Mouse (Mus musculus) cerebellum, postnatal 10 days (tissue): ENCODE data around the gene Elfn1.

Experiments
- DNase-seq, 2 experiments: peaks; one replicate each; pipeline ENCODE4 v3.0.0; 2021; ENCODE audit warnings: mixed read lengths in 2 of 2

The Elfn1 gene

GRCm38 (mm10) chr5:139978525-139979276 lies 71.0 kb downstream of the Elfn1 start:
- DNase-seq = no peak

DNA sequence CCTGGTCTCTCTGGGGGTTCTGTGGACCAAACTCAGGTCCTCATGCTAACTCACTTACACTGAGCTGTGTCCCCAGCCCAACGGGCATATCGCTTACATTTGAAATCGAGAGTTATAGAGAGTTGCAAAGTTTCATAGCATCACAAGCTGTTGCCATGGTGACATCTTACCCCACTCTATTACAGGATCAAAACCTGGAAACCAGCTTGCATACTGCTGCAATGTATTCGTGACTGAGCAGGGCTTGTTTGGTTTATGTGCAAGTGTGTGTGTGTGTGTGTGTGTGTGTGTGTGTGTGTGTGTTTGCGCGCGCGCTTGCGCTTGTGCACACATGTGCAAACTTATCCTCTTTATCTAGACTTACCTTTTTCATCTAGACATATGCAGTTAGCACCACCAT lies 71.6 kb downstream of the Elfn1 start:
- DNase-seq = no peak

GRCm38 (mm10) chr5:139981976-139982375 lies 74.2 kb downstream of the Elfn1 start:
- DNase-seq = no peak

- DNase-seq = no peak
Measured at GRCm38 (mm10) chr5:139985073-139985746, 77.5 kb downstream of the Elfn1 start.

- no peak for DNase-seq
Measured at GRCm38 (mm10) chr5:139991531-139991930, 83.8 kb downstream of the Elfn1 start.

- peak; percentile 56 to 60 for DNase-seq
Measured at GRCm38 (mm10) chr5:139998321-139998720, 90.6 kb downstream of the Elfn1 start.

GRCm38 (mm10) chr5:139998916-139999315 lies 91.2 kb downstream of the Elfn1 start:
- no peak for DNase-seq

DNA sequence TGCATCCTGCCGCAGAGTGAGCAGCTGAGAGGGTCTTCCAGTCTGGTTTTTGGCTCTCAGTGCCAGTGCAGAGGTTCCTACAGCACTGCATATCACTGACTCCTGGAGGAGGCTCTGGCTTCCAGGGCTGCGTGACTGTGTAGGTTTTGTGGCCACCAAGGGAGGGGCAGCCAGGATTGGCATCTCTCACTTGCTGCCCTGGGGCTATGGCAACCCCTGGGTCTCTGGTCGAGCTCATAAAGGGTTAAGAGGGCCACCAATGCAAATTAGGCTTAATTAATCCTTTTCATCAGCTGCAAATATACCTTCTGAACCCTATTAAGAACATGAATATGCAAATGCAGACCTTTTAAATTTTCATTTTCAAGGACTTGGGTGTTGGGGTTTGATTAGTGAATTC lies 94.8 kb downstream of the Elfn1 start:
- DNase-seq = no peak

- no peak for DNase-seq
Measured at GRCm38 (mm10) chr5:140006861-140007260, 99.1 kb downstream of the Elfn1 start.

- DNase-seq = no peak
Measured at GRCm38 (mm10) chr5:140007656-140008522, 100.1 kb downstream of the Elfn1 start.

DNA sequence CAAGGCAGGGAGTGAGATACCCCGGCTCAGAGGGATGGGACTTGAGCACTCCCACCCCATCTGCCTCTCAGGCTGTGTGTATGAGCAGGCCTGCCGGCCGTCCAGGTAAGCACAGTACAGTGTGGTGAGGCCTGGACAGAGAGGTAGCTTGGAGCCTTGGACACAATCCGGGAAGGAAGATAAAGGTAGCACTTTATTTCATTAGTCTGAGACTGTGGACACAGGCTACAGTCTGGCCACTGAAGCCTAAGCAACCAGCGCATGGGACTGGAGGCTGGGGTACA lies 100.7 kb downstream of the Elfn1 start:
- no peak for DNase-seq

DNA sequence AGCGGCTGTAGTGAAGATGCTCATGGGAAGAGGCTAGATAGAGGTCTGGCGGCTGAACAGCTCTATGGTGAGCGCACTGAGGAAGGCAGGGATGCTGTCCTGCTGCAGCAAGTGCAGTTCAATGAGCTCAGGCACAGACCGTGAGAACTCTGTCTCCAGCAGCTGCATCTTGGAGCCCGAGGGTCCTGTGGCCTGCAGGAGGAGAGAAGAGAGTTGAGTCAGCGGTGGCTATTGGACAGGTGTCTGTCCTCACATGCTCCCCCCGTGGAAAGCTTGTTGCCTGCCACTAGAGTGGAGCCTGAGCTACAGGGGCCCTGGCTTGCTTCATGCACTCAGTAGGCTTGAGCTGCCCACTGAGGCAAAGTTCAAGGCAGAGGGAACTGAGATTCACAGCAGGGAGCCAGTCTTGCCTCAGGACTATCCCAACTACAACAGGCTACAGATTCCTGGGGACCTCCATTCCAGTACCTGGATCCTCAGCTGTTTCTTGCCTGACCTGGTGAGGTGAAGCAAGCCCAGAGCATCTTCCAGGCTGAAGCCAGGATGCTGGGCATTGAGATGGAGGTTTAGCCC lies 101.4 kb downstream of the Elfn1 start:
- no peak for DNase-seq

GRCm38 (mm10) chr5:140010405-140010804 lies 102.7 kb downstream of the Elfn1 start:
- DNase-seq = no peak

- DNase-seq = no peak
Measured at GRCm38 (mm10) chr5:140012286-140012967, 104.7 kb downstream of the Elfn1 start.

- no peak for DNase-seq
Measured at GRCm38 (mm10) chr5:140013652-140014051, 105.9 kb downstream of the Elfn1 start.

GRCm38 (mm10) chr5:140016896-140017295 lies 109.2 kb downstream of the Elfn1 start:
- no peak for DNase-seq

DNA sequence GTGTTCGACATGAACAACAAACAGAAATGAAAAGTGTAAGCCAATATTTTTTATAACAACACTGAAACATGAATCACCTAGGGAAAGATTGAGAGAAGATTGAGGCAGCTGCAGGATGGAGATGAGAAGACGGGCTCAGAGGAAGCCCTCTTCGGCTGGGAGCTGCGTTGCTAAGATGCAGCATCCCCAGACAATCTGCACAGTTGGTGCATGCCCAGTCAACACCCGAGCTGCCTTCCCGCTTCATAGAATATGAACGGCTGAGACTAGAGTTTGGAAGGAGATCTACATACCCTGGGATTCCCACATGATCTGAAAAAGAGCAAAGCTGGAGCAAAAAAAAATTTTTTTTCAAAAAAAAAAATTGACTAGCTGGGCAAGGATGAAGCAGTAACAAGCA lies 111.0 kb downstream of the Elfn1 start:
- DNase-seq = no peak

DNA sequence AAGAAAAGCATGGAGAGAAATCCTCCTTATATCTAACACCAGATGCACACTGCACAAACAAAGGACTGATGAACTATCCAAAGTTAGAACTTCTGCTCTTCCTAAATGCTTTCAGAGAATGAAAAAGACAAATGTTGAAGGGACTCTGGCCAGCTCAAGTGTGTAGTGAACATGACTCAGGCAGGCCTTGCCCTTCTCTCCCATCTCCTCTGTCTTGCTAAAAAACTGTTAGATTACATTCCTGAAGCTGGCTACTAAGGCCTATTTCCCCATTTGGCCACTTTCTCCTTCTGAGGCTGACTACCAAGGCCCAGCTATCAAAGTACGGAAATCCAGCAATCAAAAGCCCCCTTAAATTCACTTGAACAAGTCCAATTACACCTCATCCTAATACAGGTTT lies 111.9 kb downstream of the Elfn1 start:
- no peak for DNase-seq

GRCm38 (mm10) chr5:140021755-140022154 lies 114.0 kb downstream of the Elfn1 start:
- peak; percentile 77 to 83 for DNase-seq

- no peak for DNase-seq
Measured at GRCm38 (mm10) chr5:140022861-140023260, 115.1 kb downstream of the Elfn1 start.

DNA sequence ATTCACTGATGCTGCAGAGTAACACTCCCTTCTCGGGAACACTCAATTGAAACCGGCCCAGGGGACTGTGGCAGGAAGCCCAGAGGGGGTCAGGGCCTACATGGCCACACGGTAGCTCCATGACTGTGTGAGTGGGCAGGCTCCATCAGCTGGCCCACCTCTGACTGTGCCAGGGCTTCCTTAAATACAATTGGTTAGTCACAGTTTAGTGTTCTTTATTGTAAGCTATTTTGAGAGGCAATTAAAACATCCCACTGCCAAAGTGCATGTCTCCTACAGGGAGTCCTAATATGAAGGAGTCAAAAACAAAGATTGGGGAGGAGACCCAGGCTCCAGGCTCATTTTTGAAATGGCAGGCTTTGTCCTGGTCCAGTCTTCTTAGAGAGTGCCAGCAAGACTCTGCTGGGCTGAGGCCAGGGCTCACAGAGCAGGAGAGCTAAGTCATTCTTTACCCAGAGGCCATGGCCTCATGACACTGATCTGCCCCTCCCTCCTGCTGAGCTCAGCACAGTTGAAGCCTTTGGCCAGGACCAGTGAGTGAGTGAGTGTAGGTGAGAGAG lies 116.3 kb downstream of the Elfn1 start:
- peak; percentile 53 to 68 for DNase-seq
